Mouse (Mus musculus) liver, adult 2 months (tissue): Measurements from ENCODE around the gene Ap3m1.

Experiments
- CTCF ChIP-seq: fragments of 200-500 bp; IDR thresholded peaks from 2 replicates; pipeline ENCODE4 v1.5.1; 2011; ENCODE audit warnings: low read depth, low read length, control low read depth
- POLR2A ChIP-seq: fragments of 200-500 bp; IDR thresholded peaks from 2 replicates; pipeline ENCODE4 v1.6.1; 2011; ENCODE audit warnings: low read length, control low read depth; ENCODE audit not compliant: insufficient read depth; ENCODE audit errors: extremely low read depth

DNA sequence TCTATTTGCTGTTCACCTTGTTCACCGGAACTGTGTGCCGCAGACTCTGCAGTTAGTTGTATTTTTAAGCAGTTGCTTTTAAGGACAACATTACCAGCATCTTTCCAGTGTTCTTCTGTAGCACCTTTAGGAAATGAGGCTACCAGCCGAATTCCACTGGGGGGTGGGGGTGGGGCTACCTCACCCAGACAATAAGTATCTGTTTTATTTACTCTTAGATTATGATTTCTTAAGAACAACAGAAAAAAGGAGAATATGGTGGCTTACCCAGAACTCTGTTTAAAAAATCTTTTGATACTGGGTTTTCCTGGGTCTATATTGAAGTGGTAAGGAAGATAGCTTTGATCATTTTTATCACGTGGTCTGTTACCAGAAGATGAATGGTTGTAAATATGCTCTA is 18.0 kb downstream of the Ap3m1 start:
- TF ChIP-seq POLR2A, result no peak
- no peak for TF ChIP-seq CTCF
